Mouse (Mus musculus): ENCODE measurements around the gene Thap8. TPM values are rescaled to one million over a fixed set of nuclear protein-coding genes. Genes with fewer than 3 reads are reported as not detected.
A peak's percentile ranks its signal among the peaks of the same experiment; 100 is the strongest.

Gene Thap8
- polyA plus RNA-seq, 1 experiment from 2014 or later, result 0.14 TPM

DNA sequence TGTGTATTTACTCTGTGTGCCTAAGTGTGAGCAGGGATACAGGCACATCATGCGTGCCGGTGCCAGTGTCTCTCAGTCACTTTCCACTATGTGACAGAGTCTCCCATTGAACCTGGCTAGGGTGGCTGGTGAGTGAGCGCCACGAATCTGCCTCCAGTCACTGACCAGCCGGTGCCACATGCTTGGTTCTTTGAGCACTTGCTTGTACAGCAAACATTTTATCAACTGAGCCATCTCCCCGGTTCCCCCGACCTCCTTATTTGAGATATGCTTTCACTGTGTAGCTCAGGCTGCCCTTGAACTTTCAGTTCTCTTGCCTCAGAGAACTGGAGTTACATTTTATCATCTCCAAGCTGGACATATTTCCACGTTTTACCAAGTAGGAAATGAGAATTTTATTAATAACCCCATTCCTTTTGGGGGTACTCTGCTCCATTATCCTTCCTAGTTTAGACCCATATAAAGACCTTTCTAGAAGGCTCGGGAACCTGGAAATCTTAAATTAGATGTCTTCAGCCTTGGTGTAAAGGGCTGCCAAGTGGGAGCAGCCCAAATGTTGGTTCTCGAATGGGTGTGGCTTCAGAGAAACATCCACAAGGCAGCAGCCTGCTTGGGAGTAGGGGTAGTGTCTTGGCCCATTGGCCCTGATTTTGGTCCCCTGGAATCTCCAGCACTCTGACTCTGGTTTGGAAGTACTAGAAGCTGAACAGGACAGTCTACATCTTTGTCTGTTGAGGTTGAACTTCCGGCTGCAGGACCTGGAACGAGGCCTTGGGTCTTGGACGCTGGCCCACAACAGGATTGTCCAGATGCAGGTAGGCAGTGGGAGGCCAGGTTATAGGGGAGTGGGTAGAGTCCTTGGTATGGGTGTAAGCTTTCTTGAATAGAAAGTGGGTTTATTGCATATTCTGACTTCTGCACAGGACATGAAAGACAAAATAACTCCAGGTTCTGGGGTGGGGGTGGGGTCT is 36.0 kb downstream of the Thap8 start:
- TF ChIP-seq CTCF (IDR thresholded peaks at IDR 0.05), result no peak
- ChIA-PET POLR2A (no interaction called here), CTCF (no interaction called here)
- no peaks in the 10 kb centered on the region for H3K27me3 ChIP-seq
- DNase-seq (ENCODE audit: low read depth, low spot score) (no peak), ATAC-seq (no peak)
- in situ Hi-C loops (cut with MboI; ENCODE audit: low pct_unique_long_range_greater_than_20kb), result no loop called here

DNA sequence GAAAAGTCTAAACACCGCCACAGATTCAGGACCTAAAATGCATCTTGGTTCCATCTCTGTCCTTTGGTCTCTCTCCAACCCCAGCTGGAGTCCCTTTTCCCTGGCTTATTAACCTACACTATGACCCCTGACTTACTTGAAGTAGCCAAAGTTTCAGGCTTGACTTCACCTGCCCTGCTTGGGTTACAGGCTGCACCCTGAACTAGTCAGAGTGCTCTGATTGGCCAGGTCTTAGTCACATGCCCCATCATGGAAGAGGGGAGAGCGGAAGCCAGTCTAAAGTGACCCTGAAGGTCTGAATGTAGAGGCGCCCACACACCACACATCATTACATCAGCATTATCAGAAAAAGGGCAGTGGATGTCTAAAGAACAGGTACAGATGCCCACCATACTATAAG is 38.2 kb downstream of the Thap8 start:
- DNase-seq (ENCODE audit: low read depth, low spot score), result no peak
- POLR2A ChIA-PET, result interaction anchor here (0.6 to 1.0 kb wide), 2 partner anchors 15 to 217 kb away, joined by 3 read pairs; no protein-coding TSS in a partner anchor
- no peak for ATAC-seq
- CTCF ChIA-PET, result no interaction called here
- H3K27me3 ChIP-seq, result no peaks in the 10 kb centered on the region
- TF ChIP-seq CTCF (IDR thresholded peaks at IDR 0.05), result no peak
- in situ Hi-C loops (cut with MboI; ENCODE audit: low pct_unique_long_range_greater_than_20kb), result no loop called here

DNA sequence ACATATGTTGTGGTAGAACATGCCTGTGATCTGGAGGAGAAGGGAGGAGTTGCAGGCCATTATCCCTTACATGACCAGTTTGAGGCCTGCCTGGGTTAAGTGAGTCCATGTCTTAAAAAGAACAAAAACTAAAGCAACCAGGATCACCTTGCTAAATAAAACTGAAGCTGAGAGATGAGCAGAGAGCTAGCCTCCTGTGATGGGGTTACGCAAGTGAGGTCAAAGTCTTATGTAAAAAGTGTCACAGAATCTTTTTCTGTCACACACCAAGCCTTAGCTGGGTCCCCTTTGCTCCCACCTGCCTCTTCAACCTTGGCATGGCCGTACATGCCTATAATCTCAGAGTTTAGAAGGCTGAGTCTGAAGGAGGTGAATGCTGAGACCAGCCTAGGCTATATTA is 41.1 kb downstream of the Thap8 start:
- no peak for DNase-seq (ENCODE audit: low read depth, low spot score)
- ChIA-PET POLR2A (interaction anchor here (0.9 kb wide), 1 partner anchor 12 kb away, joined by 3 read pairs; no protein-coding TSS in a partner anchor), CTCF (interaction anchor here (1.0 to 2.0 kb wide), 5 partner anchors 10 to 20 kb away, joined by 3 to 7 read pairs (median 4); partner anchors contain the start of gene Alkbh6)
- no peak for TF ChIP-seq CTCF (IDR thresholded peaks at IDR 0.05)
- in situ Hi-C loops (cut with MboI; ENCODE audit: low pct_unique_long_range_greater_than_20kb), result no loop called here
- no peak for ATAC-seq
- no peaks in the 10 kb centered on the region for H3K27me3 ChIP-seq

DNA sequence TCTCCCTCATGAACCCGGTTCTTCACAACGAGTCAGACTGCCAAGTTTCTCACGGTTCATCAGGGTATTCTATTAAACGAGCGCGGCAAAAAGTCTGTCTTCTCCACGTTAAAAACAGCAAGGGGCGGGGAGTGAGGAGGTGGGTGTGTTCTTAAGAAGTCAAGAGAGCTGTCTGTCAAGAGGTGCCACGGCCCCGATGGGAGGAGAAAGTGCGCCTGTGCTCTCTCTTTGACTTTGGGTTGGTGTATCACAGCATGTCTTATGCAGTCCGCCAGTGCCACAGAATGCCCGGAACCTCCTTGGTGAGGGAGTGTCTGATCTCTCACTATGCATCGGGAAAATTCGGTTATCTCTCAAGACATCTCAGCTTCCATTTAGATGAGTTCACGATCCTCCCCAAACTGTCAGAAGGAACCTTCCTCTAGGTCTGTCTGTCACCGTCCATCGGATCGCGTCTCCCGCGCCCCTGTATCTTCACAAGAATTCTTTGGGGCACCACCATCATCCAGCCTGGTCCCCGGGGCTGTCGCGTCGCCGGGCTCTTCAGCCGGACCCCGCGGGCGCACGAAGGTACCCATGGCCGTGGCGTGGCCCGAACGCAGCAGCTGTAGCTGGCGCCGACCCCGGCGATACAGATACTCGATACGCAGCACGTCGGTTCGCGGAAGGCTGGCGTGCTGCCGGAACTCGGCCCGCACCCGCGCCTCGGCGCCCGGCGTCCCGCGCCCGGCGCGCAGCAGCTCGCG is 41.8 kb downstream of the Thap8 start, which contains the start of gene E130208F15Rik:
E130208F15Rik (plus strand) TSS at position 202 of the 746 bp plus-strand sequence.
- ChIA-PET POLR2A (interaction anchor here (0.6 to 1.5 kb wide), 3 partner anchors 8 to 14 kb away, joined by 3 to 5 read pairs (median 3); no protein-coding TSS in a partner anchor), CTCF (interaction anchor here (1.1 to 2.0 kb wide), 3 partner anchors 11 to 14 kb away, joined by 4 to 7 read pairs (median 4); no protein-coding TSS in a partner anchor)
- H3K27me3 ChIP-seq, result no peaks in the 10 kb centered on the region
- TF ChIP-seq CTCF (IDR thresholded peaks at IDR 0.05), result no peak
- ATAC-seq, result peak; percentile 69
- no peak for DNase-seq (ENCODE audit: low read depth, low spot score)
- in situ Hi-C loops (cut with MboI; ENCODE audit: low pct_unique_long_range_greater_than_20kb), result no loop called here

DNA sequence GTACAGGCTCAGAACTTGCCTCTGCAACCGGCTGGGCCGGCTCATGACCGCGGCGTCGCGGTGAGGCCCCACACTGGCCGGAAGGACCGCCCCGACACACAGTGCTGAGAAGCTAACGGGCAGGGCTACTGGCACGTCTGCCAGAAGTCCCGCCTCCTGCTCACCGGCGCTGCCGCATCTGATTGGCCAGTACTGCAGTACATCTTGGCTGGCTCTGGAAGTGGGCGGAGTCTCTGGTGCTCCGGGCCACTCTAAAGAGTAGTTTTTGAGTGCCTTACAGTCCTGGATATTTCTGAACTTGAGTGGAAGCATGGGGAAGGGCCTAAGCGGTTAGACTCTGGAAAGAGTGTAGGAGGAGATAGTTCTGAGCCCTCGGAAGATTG is 42.4 kb downstream of the Thap8 start:
- TF ChIP-seq CTCF (IDR thresholded peaks at IDR 0.05), result no peak
- CTCF ChIA-PET, result interaction anchor here (1.1 to 1.4 kb wide), 3 partner anchors 11 to 14 kb away, joined by 3 to 4 read pairs (median 4); no protein-coding TSS in a partner anchor
- no peaks in the 10 kb centered on the region for H3K27me3 ChIP-seq
- in situ Hi-C loops (cut with MboI; ENCODE audit: low pct_unique_long_range_greater_than_20kb), result no loop called here
- ATAC-seq, result peak; percentile 98
- peak; percentile 87 for DNase-seq (ENCODE audit: low read depth, low spot score)
- POLR2A ChIA-PET, result interaction anchor here (1.5 kb wide), 1 partner anchor 14 kb away, joined by 5 read pairs; no protein-coding TSS in a partner anchor

DNA sequence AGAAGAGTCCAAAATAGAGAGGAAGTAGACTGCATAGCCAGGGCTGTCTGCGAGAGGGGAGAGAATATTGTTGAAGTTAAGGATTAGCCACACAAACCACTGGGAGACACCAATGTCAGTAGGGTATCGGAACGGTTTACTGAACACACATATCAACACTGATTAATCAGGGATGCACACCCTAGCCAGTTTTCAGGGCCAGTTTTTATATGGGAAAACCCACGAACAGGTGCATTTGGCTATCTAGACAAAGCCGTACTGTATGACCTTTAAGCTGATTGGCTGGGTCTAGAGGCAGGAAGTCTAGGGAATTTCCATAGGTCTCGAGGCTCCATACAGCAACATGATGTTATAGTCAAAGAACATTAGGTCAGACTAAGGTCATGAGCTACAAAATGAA is 43.0 kb downstream of the Thap8 start:
- in situ Hi-C loops (cut with MboI; ENCODE audit: low pct_unique_long_range_greater_than_20kb), result no loop called here
- ChIA-PET CTCF (interaction anchor here (1.3 to 1.4 kb wide), 2 partner anchors 13 to 23 kb away, joined by 3 read pairs; no protein-coding TSS in a partner anchor), POLR2A (interaction anchor here (0.5 to 1.5 kb wide), 2 partner anchors 15 to 129 kb away, joined by 3 to 5 read pairs; no protein-coding TSS in a partner anchor)
- no peak for ATAC-seq
- no peak for DNase-seq (ENCODE audit: low read depth, low spot score)
- H3K27me3 ChIP-seq, result no peaks in the 10 kb centered on the region
- no peak for TF ChIP-seq CTCF (IDR thresholded peaks at IDR 0.05)

DNA sequence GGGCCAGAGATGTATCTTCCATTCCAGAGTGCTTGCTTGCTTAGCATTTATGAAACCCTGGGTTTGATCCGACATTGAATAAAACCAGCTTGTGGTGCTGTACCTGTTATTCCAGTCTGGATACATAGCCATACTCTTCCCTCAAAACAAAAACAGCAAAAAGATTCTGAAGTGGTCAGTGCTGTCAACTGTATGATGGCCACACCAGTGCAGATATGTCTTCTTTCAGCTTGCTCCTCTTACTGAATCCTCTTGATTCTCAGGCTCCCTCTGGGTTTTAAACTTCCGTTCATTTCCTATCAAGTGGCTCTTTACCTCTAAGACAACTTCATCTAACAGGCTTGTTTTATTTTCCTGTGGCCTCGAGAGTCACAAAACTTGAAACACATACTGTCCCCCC is 43.9 kb downstream of the Thap8 start, which contains the start of gene Sdhaf1:
Sdhaf1 (minus strand) TSS at position 101 of the 400 bp plus-strand sequence.
- in situ Hi-C loops (cut with MboI; ENCODE audit: low pct_unique_long_range_greater_than_20kb), result no loop called here
- ATAC-seq, result no peak
- POLR2A ChIA-PET, result no interaction called here
- TF ChIP-seq CTCF (IDR thresholded peaks at IDR 0.05), result no peak
- CTCF ChIA-PET, result interaction anchor here (1.3 to 1.5 kb wide), 2 partner anchors 12 to 22 kb away, joined by 3 to 6 read pairs; no protein-coding TSS in a partner anchor
- H3K27me3 ChIP-seq, result no peaks in the 10 kb centered on the region
- no peak for DNase-seq (ENCODE audit: low read depth, low spot score)

DNA sequence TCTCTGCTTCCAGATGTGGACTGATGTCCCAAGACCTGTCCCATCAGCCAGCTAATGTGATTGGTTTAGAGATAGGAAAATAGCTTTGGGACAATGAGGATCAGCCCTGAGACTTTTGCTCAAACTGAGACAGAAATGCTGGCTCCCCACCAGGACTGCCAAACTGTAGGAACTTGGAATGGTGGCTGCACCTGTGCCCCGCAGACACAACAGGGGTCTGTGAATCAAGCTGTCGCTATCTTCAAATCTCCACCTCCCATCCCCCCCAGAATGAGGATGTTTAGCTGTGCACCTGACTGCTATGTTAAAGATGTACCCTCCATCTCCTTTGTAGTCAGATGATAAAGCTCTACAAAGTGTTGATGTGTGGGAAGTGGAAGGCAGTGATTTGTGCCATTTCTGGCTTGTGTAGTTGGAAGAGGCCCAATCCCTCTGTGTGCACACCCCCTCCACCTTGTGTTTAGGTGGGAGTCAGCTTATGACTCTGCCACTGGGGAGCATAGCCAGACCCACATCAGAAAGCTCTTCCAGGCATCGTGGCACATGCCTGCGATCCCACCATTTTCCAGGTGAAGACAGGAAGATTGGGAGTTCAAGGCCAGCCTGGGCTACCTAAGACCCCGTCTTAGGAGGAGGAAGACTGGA is 44.5 kb downstream of the Thap8 start:
- ChIA-PET POLR2A (interaction anchor here (0.6 kb wide), 1 partner anchor 292 kb away, joined by 3 read pairs; no protein-coding TSS in a partner anchor), CTCF (interaction anchor here (1.2 to 1.5 kb wide), 3 partner anchors 10 to 22 kb away, joined by 3 to 7 read pairs (median 6); no protein-coding TSS in a partner anchor)
- no peak for DNase-seq (ENCODE audit: low read depth, low spot score)
- in situ Hi-C loops (cut with MboI; ENCODE audit: low pct_unique_long_range_greater_than_20kb), result no loop called here
- ATAC-seq, result no peak
- H3K27me3 ChIP-seq, result no peaks in the 10 kb centered on the region
- no peak for TF ChIP-seq CTCF (IDR thresholded peaks at IDR 0.05)

DNA sequence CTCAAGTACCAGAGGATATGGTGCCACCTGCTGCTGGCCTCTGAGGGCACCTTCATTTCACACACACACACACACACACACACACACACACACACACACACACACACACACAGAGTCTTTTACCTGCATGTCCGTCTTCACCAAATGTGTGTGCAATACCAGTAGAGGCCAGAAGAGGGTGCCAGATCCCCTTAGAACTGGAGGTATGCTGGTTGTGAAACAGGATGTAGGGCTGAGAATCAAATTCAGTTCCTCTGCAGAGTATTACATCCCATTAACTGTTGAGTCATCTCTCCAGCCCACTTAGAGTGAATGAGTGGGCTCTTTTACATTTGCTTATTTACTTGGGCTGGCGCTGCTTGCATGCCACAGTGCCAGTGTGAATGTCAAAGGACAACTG is 45.5 kb downstream of the Thap8 start:
- in situ Hi-C loops (cut with MboI; ENCODE audit: low pct_unique_long_range_greater_than_20kb), result no loop called here
- no peak for TF ChIP-seq CTCF (IDR thresholded peaks at IDR 0.05)
- DNase-seq (ENCODE audit: low read depth, low spot score) (no peak), ATAC-seq (no peak)
- POLR2A ChIA-PET, result no interaction called here
- CTCF ChIA-PET, result interaction anchor here (1.2 to 1.5 kb wide), 2 partner anchors 9 to 11 kb away, joined by 6 to 7 read pairs; no protein-coding TSS in a partner anchor
- no peaks in the 10 kb centered on the region for H3K27me3 ChIP-seq

Measured in Patski (cell line).